29 mouse cellular contexts compared by ENCODE assay signal in genomic region chr10:79906712-79907111, GRCm38 (mm10). TPM values are rescaled to one million over a fixed set of nuclear protein-coding genes. Genes with fewer than 3 reads are reported as not detected.
"Had no signal": no experiment of that assay in that cellular context is flagged by ENCODE, and none has a peak within 500 bp of the region (broad histone marks: within the 10 kb centered on the region; RNA-seq: fewer than 3 reads in every experiment).

No protein-coding gene starts in this region.

- H3K27me3 ChIP-seq: liver, embryonic 13.5 days; neural tube, embryonic 12.5 days had no signal

- DNase-seq: kidney, postnatal 14 days; kidney, postnatal 4 days; left cerebral cortex, postnatal 4 days; liver, embryonic 13.5 days; lung, adult 2 months; lung, postnatal 14 days; lung, postnatal 4 days; midbrain, embryonic 14.5 days; right cerebral cortex, adult 18-20 months; right cerebral cortex, postnatal 14 days; right cerebral cortex, postnatal 4 days; thymus, adult 2 months; thymus, postnatal 14 days; thymus, postnatal 4 days had no signal

- H3K4me2 ChIP-seq: liver, embryonic 13.5 days; midbrain, embryonic 11.5 days; neural tube, embryonic 12.5 days had no signal

- H3K9me3 ChIP-seq: liver, embryonic 13.5 days; neural tube, embryonic 12.5 days; neural tube, embryonic 15.5 days had no signal

- H3K27ac ChIP-seq: liver, embryonic 13.5 days; neural tube, embryonic 12.5 days; neural tube, embryonic 15.5 days; stomach, postnatal 0 days had no signal

- H3K9ac ChIP-seq: liver, embryonic 13.5 days; neural tube, embryonic 12.5 days; neural tube, embryonic 15.5 days had no signal

- H3K4me3 ChIP-seq: liver, embryonic 13.5 days; neural tube, embryonic 12.5 days; neural tube, embryonic 15.5 days had no signal

RNA-seq across cellular contexts. Expression of gene Gm26602, which starts 3.9 kb away (rescaled TPM):
- total RNA-seq: layer of hippocampus, adult 18-20 months; layer of hippocampus, postnatal 14 days; left cerebral cortex, adult 8-10 months; left cerebral cortex, postnatal 14 days; left cerebral cortex, postnatal 4 days; liver, adult 2 months; megakaryocyte progenitor cell, adult 5-6 weeks; megakaryocyte-erythroid progenitor cell, adult 5-6 weeks had no signal
- polyA plus RNA-seq: limb, embryonic 14.5 days; liver, adult 2 months; liver, embryonic 13.5 days; liver, embryonic 16.5 days; lung, adult 2 months; thymus, adult 2 months had no signal

RNA-seq across cellular contexts. Expression of gene Cfd, which starts 16.1 kb away (rescaled TPM):
- total RNA-seq: layer of hippocampus, adult 18-20 months; layer of hippocampus, postnatal 14 days; left cerebral cortex, adult 8-10 months; left cerebral cortex, postnatal 14 days; left cerebral cortex, postnatal 4 days; megakaryocyte-erythroid progenitor cell, adult 5-6 weeks had no signal
- polyA plus RNA-seq: liver, embryonic 13.5 days; liver, embryonic 16.5 days; lung, embryonic 16.5 days; midbrain, embryonic 11.5 days; midbrain, embryonic 14.5 days; neural tube, embryonic 12.5 days; neural tube, embryonic 15.5 days; stomach, embryonic 14.5 days; stomach, postnatal 0 days had no signal
